Mouse (Mus musculus) CD4-positive, CD25-positive, alpha-beta regulatory T cell, adult 4 months (primary cell): ENCODE results near the gene Rpa2. TPM values are rescaled to one million over a fixed set of nuclear protein-coding genes. Genes with fewer than 3 reads are reported as not detected.

Source experiments
- ATAC-seq: one replicate; pipeline ENCODE4 v1.8.0; 2017
- polyA plus RNA-seq, 2 experiments: library from polyadenylated mRNA; unstranded; fragments of 100-300 nt; shearing (Covaris generic); gene quantifications; one replicate each; pipeline ENCODE4 v1.2.1; 2017

The Rpa2 gene
- polyA plus RNA-seq, 2 experiments from 2014 or later: 64.3 to 66.9 TPM

DNA sequence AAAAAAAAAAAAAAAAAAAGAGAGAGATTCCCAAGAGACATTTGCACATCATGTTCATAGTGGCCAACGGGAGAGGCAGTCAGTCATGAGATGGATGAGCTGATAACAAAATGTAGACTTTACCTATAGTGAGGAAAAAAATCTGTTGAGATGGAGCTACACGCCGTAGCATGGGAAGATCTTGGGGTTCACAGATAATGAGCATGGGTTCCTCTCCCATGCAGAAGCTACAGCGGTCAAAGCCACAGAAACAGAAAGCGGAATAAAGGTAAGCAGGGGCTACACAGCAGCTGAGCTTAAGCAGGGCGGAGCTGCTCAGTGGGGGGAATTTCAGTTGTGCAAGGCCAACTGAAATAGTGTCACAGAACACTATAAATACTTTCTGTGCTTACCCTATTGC, 36.2 kb downstream of the Rpa2 start:
- no peak for ATAC-seq

DNA sequence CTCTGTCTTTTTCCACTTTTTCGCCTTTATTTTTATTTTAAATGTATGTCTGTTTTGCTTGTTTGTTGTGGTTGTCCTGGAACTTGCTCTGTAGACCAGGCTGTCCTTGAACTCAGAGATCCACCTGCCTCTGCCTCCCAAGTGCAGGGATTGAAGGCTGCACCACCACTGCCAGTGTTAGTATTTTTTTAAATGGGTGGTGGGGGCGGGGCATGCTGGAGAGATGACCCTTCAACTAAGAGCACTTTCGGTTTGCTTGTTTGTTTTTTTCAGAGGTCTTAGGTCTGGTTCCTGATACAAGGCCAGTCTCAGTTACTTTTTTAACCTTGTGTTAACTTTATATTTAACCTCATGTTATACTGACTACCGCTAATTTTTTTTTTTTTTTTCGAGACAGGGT, 37.0 kb downstream of the Rpa2 start:
- ATAC-seq: no peak

DNA sequence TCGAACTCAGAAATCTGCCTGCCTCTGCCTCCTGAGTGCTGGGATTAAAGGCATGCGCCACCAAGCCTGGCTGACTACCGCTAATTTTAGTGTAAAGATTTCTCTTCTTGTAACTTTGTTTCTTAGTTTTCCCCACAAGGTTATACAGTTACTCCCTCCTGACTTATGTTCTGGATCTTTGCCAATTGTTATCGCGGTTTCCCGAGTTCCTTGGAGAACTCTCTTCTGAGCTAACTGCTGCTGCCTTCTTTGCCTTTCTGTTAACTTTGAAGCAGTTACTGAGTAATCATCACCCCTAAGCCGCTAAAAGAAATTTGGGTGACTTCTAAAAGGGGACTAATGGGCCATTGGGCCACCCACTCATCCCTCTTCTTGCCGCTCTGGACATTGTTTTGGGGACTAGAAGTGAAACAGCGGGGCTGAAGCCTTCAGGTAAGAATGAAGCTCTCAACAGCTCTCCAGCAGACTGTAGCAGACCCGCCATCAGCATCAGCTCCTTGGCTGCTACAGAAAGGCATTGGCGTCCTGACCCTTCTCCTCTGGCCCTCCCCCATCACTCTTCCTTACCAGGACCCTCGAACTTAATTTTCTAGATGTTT, 37.6 kb downstream of the Rpa2 start:
- ATAC-seq: no peak

DNA sequence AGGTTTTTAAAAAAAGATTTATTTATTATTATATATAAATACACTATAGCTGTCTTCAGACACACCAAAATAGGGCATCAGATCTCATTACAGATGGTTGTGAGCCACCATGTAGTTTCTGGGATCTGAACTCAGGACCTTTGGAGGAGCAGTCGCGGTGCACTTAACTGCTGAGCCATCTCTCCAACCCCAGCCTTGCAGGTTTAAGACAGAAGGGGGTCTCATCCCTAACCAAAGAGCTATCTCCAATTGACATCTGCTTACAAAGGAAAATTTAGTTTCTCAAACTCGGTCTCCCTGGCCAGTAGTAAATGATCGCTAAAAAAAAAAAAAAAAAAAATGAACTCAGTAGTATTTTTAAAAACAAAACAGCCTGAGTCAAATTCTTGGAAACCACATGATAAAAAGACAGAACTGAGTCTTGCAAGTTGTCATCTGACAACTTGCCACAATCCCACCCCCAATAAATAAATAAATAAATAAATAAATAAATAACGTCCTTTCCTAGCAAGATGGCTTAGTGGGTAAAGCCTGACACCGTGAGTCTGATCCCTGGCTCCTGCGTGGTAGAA, 38.6 kb downstream of the Rpa2 start:
- ATAC-seq: no peak

DNA sequence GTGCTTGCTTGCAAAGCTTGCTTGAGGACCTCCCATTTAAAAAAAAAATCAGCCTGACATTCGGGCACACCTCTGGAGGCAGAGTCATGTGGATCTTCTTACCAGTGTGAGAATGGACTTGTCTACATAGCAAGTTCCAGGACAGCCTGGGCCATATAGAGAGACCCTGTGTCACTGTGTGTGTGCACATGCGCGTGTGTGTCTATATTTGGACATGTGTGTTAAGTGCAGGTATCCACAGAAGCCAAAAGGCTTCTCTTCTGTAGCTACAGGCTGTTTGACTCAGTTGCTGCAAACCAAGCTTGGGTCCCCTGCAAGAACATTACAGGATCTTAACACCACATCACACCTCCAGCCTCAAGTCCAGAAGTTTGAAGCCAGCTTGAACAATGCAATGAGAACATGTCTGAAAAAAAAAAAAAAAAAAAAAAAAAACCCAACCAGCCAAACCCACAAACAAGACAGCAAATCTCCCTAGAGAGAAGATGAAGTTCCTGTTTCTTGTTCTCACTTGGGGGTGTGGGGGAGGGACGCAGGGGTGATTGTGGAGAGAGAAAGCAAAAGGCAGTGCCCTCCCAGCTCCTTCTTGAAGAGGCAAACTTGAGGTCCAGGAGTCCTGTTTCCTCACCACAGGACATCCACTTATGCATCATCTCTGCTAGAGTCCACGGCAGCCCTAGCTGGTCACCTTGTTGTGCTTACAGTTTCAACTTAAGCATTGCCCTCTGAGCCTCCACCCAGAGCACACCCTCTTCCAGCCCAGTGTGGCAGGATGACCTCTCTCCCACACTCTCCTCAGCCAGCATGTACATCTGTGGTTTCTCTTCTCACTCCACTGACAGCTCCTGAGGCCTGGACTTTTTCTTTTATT, 39.9 kb downstream of the Rpa2 start:
- ATAC-seq: no peak

DNA sequence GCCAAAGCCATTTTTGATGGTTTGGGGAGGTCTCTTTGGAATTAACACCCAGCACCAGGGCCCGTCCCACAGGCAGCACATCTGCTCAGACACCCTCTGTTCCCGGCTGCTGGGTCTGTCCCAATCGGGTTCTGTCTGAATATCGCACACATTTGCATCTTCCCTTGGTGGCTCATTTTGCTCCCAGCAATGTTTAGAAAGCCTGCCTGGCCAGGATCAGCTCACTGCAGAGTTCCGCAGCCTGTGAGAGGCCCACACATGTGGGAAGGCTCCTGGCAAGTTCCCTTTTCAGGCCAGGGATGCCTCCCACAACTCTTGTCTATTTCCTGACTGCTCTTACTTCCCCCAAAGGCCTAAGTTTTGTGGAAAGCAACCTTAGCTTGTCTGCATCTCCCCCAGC, 41.5 kb downstream of the Rpa2 start:
- ATAC-seq: no peak

DNA sequence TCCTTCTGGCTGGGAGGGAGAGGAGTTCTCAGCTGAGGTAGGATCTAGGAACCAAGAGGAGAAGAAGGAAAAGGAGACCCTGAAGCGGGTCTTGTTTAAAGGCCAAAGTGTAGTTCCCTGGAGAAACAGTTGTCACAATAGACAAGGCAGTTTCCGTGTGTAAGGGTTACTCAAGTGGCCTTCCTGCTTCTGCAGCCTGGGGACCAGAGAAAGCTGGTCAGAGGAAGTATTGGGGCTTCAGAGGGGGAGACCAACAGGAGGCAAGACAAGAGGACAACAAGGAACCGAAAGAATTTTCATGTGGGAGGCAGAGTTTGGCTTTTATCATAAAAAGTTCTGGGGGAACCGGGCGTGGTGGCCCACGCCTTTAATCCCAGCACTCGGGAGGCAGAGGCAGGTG, 48.3 kb downstream of the Rpa2 start:
- ATAC-seq: no peak

DNA sequence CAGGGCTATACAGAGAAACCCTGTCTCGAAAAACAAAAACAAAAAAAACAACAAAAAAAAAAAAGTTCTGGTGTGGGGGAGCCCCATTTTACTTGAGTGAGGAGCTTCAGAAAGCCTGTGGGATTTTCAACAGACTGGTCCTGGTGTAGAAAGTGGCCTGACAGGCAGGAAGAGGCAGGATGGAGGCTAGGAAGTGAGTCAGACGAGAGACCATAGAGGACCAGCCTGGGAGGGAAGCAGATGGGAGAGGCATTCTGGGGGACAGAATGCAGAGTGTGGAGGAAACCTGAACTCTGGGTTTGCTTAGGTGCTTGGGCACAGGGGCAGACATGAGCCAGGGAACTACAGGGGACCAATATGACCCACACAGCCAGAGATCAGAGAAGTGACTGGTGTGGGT, 48.7 kb downstream of the Rpa2 start:
- no peak for ATAC-seq

DNA sequence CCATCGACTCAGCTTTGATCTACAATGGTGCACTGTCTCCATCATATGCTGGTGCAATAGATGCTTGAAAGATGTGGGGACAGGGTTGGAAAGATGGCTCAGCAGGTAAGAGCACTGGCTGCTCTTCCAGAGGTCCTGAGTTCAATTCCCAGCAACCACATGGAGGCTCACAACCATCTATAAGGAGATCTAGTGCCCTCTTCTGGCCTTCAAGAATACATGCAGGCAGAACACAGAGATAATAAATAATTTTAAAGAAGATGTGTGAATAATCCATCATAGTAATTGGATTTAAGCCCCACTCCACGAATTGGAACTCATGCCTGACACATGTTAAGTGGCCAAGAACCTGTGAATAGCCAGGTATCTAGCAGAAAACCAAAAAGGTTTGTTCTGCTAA, 50.3 kb downstream of the Rpa2 start:
- no peak for ATAC-seq

DNA sequence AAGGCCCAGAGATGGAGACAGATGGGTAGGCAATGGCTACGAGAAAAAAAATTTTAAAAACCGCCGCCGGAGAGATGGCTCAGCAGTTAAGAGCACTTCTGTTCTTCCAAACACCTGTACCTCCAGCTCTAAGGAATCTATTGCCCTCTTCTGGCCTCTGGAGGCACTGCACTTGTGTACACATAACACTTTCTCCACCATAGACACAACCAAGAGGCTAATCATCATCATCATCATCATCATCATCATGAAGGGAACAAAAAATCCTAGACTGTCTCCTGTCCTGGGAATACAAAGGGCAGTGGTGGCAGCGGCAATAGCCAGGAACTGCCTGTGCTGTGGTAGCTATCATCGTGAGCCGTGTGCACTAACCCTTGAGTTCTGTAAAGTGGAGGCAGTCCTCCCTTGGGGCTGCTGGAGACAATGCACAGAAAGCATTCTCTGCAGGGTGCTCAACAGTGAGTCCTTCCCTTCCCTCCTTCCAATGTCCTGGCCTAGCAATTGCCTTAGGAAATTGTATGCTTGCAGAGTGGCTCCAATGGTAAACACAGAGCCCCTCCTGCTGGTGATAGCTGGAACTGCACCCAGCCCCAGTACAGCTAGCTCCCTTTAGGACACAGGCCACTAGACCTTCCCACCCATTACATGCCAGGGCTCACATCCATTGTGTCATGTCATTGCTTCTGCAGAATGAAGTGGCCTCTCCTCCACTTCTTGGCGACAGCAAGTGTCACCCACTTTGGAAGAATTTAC, 55.7 kb downstream of the Rpa2 start:
- ATAC-seq: peak; percentile 71

Other genes starting within 250 kb of the Rpa2 start
- 100 to 1,000 TPM; 163 to 184 TPM for gene Atpif1, start 234.7 kb upstream of the Rpa2 start, polyA plus RNA-seq
- 100 to 1,000 TPM; 322 to 338 TPM for gene Dnajc8, start 232.8 kb upstream of the Rpa2 start, polyA plus RNA-seq
- gene Ptafr, start 204.3 kb upstream of the Rpa2 start, polyA plus RNA-seq: 1 to 10 TPM; 3.8 to 4.2 TPM
- gene Eya3, start 129.3 kb upstream of the Rpa2 start, polyA plus RNA-seq: 10 to 100 TPM; 35.5 to 42.1 TPM
- gene Xkr8, start 35.8 kb upstream of the Rpa2 start, polyA plus RNA-seq: 10 to 100 TPM in 1 of 2 experiments, 1 to 10 TPM in 1; 5.4 to 14.9 TPM
- 1 to 10 TPM in 1 of 2 experiments, under 1 TPM in 1; 0.96 to 1.8 TPM for gene Smpdl3b, start 11.1 kb upstream of the Rpa2 start, polyA plus RNA-seq
- gene Themis2, start 28.1 kb downstream of the Rpa2 start, polyA plus RNA-seq: 1 to 10 TPM in 1 of 2 experiments, under 1 TPM in 1; 0.24 to 1.1 TPM
- 10 to 100 TPM; 22.2 to 34.8 TPM for gene Ppp1r8, start 74.8 kb downstream of the Rpa2 start, polyA plus RNA-seq
- 10 to 100 TPM; 32.3 to 38.6 TPM for gene Stx12, start 116.2 kb downstream of the Rpa2 start, polyA plus RNA-seq
- 10 to 100 TPM; 16.5 to 21.1 TPM for gene Fam76a, start 154.2 kb downstream of the Rpa2 start, polyA plus RNA-seq
- 1 to 10 TPM; 3.7 to 8.2 TPM for gene Fgr, start 205.8 kb downstream of the Rpa2 start, polyA plus RNA-seq
- gene Ahdc1, start 242.9 kb downstream of the Rpa2 start, polyA plus RNA-seq: 1 to 10 TPM; 2.6 to 3.7 TPM